22 mouse cellular contexts compared by ENCODE assay signal in the genomic region with DNA sequence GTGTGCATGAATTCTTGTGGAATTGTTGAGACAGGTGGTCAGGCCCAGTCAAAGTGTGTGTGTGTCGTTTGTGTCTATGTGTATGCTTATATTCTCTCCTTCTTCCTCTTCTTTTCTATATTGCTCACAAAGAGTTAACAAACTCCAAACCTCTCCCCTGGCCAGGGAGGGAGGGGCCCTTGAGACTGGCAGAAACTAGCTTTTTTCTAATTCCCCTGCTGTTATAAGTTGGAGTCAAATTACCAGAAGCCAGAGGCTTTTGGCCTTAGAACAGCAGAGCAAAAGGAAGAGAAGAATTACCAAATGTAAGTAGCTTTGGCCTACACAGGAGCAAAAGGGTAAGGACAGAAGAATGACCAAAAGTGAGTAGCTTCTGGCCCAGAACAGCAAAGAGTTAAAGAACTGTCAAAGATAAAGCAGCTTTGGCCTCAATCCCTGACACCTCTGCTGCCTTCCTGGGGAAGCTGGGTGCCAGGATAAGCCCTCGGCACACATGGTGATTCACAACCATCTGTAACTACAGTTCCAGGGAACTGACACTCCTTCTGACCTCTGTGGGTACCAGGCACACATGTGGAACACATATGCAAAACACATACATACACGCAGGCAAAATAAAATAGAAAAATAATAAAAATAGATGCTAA. TPM values are rescaled to one million over a fixed set of nuclear protein-coding genes. Genes with fewer than 3 reads are reported as not detected.
DNase-seq lines count a peak whose midpoint lies in the region; ATAC-seq lines count a peak whose summit lies in the region.
"Had no signal": no experiment of that assay in that cellular context is flagged by ENCODE, and none has a peak within 500 bp of the region (broad histone marks: within the 10 kb centered on the region; RNA-seq: fewer than 3 reads in every experiment).

No protein-coding gene starts in this region.

- DNase-seq in embryo, embryonic 10.5 days (ENCODE audit: low spot score): peak; percentile 46
- DNase-seq in embryo, embryonic 10 days (ENCODE audit: low spot score): no peak
- no peak for DNase-seq in lung, postnatal 36 days
- DNase-seq in embryonic facial prominence, embryonic 14.5 days (ENCODE audit: low spot score): peak; percentile 31
- DNase-seq in retina, postnatal 7 days (ENCODE audit: low read depth, low spot score): peak; percentile 28
- no peak for DNase-seq in right cerebral cortex, adult 18-20 months
- DNase-seq in left cerebral cortex, adult 8-10 months (ENCODE audit: low spot score in 2 of 2): no peak
- DNase-seq: adrenal gland, postnatal 10 days; cerebellum, adult 18-20 months; forebrain, postnatal 0 days; heart, postnatal 4 days; kidney, adult 8-10 months; lung, embryonic 14.5 days; spleen, adult 18-20 months had no signal

- no peaks in the 10 kb centered on the region for H3K9me3 ChIP-seq in lung, embryonic 15.5 days
- H3K9me3 ChIP-seq in embryonic facial prominence, embryonic 14.5 days (ENCODE audit: control insufficient read depth, low read length): no peaks in the 10 kb centered on the region
- H3K9me3 ChIP-seq: midbrain, embryonic 13.5 days; stomach, embryonic 15.5 days had no signal

- no peaks in the 10 kb centered on the region for H3K27me3 ChIP-seq in lung, embryonic 15.5 days
- no peaks in the 10 kb centered on the region for H3K27me3 ChIP-seq in embryonic facial prominence, embryonic 14.5 days (replicated peaks; ENCODE audit: control insufficient read depth, insufficient read depth, low read length)
- H3K27me3 ChIP-seq: CH12.LX; midbrain, embryonic 13.5 days; stomach, embryonic 15.5 days had no signal

- peak overlapping the region; percentile 45 for H3K27ac ChIP-seq in lung, embryonic 15.5 days
- no peak overlapping the region for H3K27ac ChIP-seq in embryonic facial prominence, embryonic 14.5 days (replicated peaks; ENCODE audit: low read depth, low read length)
- H3K27ac ChIP-seq: left cerebral cortex, adult 2 months; midbrain, embryonic 13.5 days; stomach, embryonic 15.5 days had no signal

- H3K4me2 ChIP-seq in lung, embryonic 15.5 days: no peak overlapping the region
- H3K4me2 ChIP-seq in embryonic facial prominence, embryonic 14.5 days (ENCODE audit: low read depth, low read length): no peak overlapping the region
- H3K4me2 ChIP-seq: liver, embryonic 11.5 days; lung, embryonic 14.5 days; midbrain, embryonic 13.5 days; stomach, embryonic 15.5 days had no signal

- ATAC-seq in lung, embryonic 15.5 days (ENCODE audit: borderline replicate concordance, extremely low read depth, low FRiP score, low TSS enrichment): no peak
- ATAC-seq in embryonic facial prominence, embryonic 14.5 days (ENCODE audit: low read depth): no peak; the same call in 1 of the 2 replicates
- ATAC-seq: forebrain, postnatal 0 days; hindbrain, embryonic 16.5 days; midbrain, embryonic 13.5 days had no signal

- 30% methylated on average over 3 of the region's 3 CpGs for WGBS in lung, embryonic 15.5 days
- WGBS in embryonic facial prominence, embryonic 14.5 days: 19% methylated on average over 3 of the region's 3 CpGs

- H3K4me1 ChIP-seq in lung, embryonic 15.5 days: no peaks in the 10 kb centered on the region
- peaks cover 5% of the 10 kb centered on the region; the same call in 1 of the 2 replicates for H3K4me1 ChIP-seq in embryonic facial prominence, embryonic 14.5 days (ENCODE audit: control insufficient read depth, insufficient read depth, low read length)
- H3K4me1 ChIP-seq: midbrain, embryonic 13.5 days; stomach, embryonic 15.5 days had no signal

- 0 out of 2 replicates have a peak, but pooled peaks cover 6% of the 10 kb centered on the region for H3K36me3 ChIP-seq in lung, embryonic 15.5 days
- peaks cover 7% of the 10 kb centered on the region; the same call in 1 of the 2 replicates for H3K36me3 ChIP-seq in embryonic facial prominence, embryonic 14.5 days (ENCODE audit: control insufficient read depth, insufficient read depth, low read length)
- H3K36me3 ChIP-seq: stomach, embryonic 15.5 days had no signal

- no peak overlapping the region for H3K4me3 ChIP-seq in lung, embryonic 15.5 days
- no peak overlapping the region for H3K4me3 ChIP-seq in embryonic facial prominence, embryonic 14.5 days (ENCODE audit: low read depth, low read length)
- H3K4me3 ChIP-seq: left cerebral cortex, adult 2 months; midbrain, embryonic 13.5 days; myocyte; stomach, embryonic 15.5 days had no signal

- no peak overlapping the region for H3K9ac ChIP-seq in lung, embryonic 15.5 days
- no peak overlapping the region for H3K9ac ChIP-seq in embryonic facial prominence, embryonic 14.5 days (ENCODE audit: low read depth, low read length)
- H3K9ac ChIP-seq: forebrain, postnatal 0 days; lung, embryonic 14.5 days; midbrain, embryonic 13.5 days; stomach, embryonic 15.5 days had no signal

RNA-seq across cellular contexts. Expression of a gene that starts 7.8 kb away (rescaled TPM):
- polyA plus RNA-seq in lung, embryonic 15.5 days (2015; fragmentation: Nextera tagmentation; extraction: Ambion mirVana): 406 and 408 TPM in 2 replicates
- polyA plus RNA-seq in embryonic facial prominence, embryonic 14.5 days (2014; fragmentation: Nextera tagmentation; extraction: Ambion mirVana): 445 and 477 TPM in 2 replicates
- total RNA-seq in left cerebral cortex, adult 8-10 months (2022): 100 to 1,000 TPM; 192 to 255 (median 224) TPM

RNA-seq across cellular contexts. Expression of a gene that starts 34.0 kb away (rescaled TPM):
- 9.1 and 9.6 TPM in 2 replicates for polyA plus RNA-seq in lung, embryonic 15.5 days (2015; fragmentation: Nextera tagmentation; extraction: Ambion mirVana)
- 9.7 and 10.2 TPM in 2 replicates for polyA plus RNA-seq in embryonic facial prominence, embryonic 14.5 days (2014; fragmentation: Nextera tagmentation; extraction: Ambion mirVana)
- 10 to 100 TPM; 33.5 to 51.3 (median 43.0) TPM for total RNA-seq in left cerebral cortex, adult 8-10 months (2022)

RNA-seq across cellular contexts. Expression of a gene that starts 41.5 kb away (rescaled TPM):
- polyA plus RNA-seq in lung, embryonic 15.5 days (2015; fragmentation: Nextera tagmentation; extraction: Ambion mirVana): 18.3 and 19.7 TPM in 2 replicates
- polyA plus RNA-seq in embryonic facial prominence, embryonic 14.5 days (2014; fragmentation: Nextera tagmentation; extraction: Ambion mirVana): 15.6 and 19.3 TPM in 2 replicates
- total RNA-seq in left cerebral cortex, adult 8-10 months (2022): 10 to 100 TPM in 2 of 4 experiments, 1 to 10 TPM in 2; 2.5 to 32.5 (median 12.8) TPM
- polyA plus RNA-seq: myocyte had no signal

RNA-seq across cellular contexts. Expression of a gene that starts 50.5 kb away (rescaled TPM):
- 37.8 and 45.3 TPM in 2 replicates for polyA plus RNA-seq in lung, embryonic 15.5 days (2015; fragmentation: Nextera tagmentation; extraction: Ambion mirVana)
- polyA plus RNA-seq in embryonic facial prominence, embryonic 14.5 days (2014; fragmentation: Nextera tagmentation; extraction: Ambion mirVana): 40.2 and 46.2 TPM in 2 replicates
- 10 to 100 TPM; 17.1 to 18.7 (median 17.7) TPM for total RNA-seq in left cerebral cortex, adult 8-10 months (2022)

Comparison
In these comparisons a context has a peak if more than half of its experiments do, and no peak if none do; other contexts are left out.
1. DNase-seq: peak in embryo, embryonic 10.5 days (single experiment), embryonic facial prominence, embryonic 14.5 days (single experiment) and retina, postnatal 7 days (single experiment); none in embryo, embryonic 10 days (single experiment), lung, postnatal 36 days (single experiment), right cerebral cortex, adult 18-20 months (single experiment) and left cerebral cortex, adult 8-10 months (0 of 2).